Mouse (Mus musculus) v-Abl transformed pro-B cells (cell line): Measurements from ENCODE around the gene Pitpna.

Experiments used
- in situ Hi-C, 2 experiments: fragments of 400-800 bp; cut with MboI; formaldehyde crosslinking; loops; one replicate each; pipeline ENCODE4 v1.15.1; 2025; ENCODE audit not compliant: unreplicated experiment in 2 of 2

Pitpna gene

GRCm38 (mm10) chr11:75624102-75624554 lies 36.2 kb downstream of the Pitpna start:
- in situ Hi-C loops = no loop called here

- in situ Hi-C loops = no loop called here
These were observed 37.9 kb downstream of the Pitpna start for GRCm38 (mm10) chr11:75625820-75626219.

- in situ Hi-C loops = loop anchor here (5.0 kb wide), 2 partner anchors 37 to 103 kb away; no protein-coding TSS in a partner anchor
These were observed 42.2 kb downstream of the Pitpna start for GRCm38 (mm10) chr11:75630098-75630497.

GRCm38 (mm10) chr11:75630645-75631229 lies 42.8 kb downstream of the Pitpna start, which contains the start of gene Inpp5k:
Gene Inpp5k, plus strand, starts transcription at chr11:75630988.
- in situ Hi-C loops = loop anchor here (5.0 kb wide), 2 partner anchors 37 to 103 kb away; no protein-coding TSS in a partner anchor

- in situ Hi-C loops = loop anchor here (5.0 kb wide), 2 partner anchors 36 to 104 kb away; no protein-coding TSS in a partner anchor
These were observed 43.8 kb downstream of the Pitpna start for GRCm38 (mm10) chr11:75631561-75632225.

GRCm38 (mm10) chr11:75632921-75633320 lies 45.0 kb downstream of the Pitpna start:
- in situ Hi-C loops = loop anchor here (5.0 kb wide), 2 partner anchors 34 to 106 kb away; no protein-coding TSS in a partner anchor

GRCm38 (mm10) chr11:75634801-75635200 lies 46.9 kb downstream of the Pitpna start:
- in situ Hi-C loops = loop anchor here (5.0 kb wide), 2 partner anchors 32 to 108 kb away; no protein-coding TSS in a partner anchor

GRCm38 (mm10) chr11:75635315-75635714 lies 47.4 kb downstream of the Pitpna start:
- in situ Hi-C loops = no loop called here

GRCm38 (mm10) chr11:75643323-75643722 lies 55.4 kb downstream of the Pitpna start:
- in situ Hi-C loops = no loop called here

GRCm38 (mm10) chr11:75644684-75645083 lies 56.8 kb downstream of the Pitpna start:
- in situ Hi-C loops = no loop called here

GRCm38 (mm10) chr11:75647681-75648211 lies 59.8 kb downstream of the Pitpna start:
- in situ Hi-C loops = no loop called here

- in situ Hi-C loops = no loop called here
These were observed 61.3 kb downstream of the Pitpna start for GRCm38 (mm10) chr11:75649155-75649561.

GRCm38 (mm10) chr11:75650311-75650710 lies 62.4 kb downstream of the Pitpna start, which contains the start of gene Myo1c:
Gene Myo1c, plus strand, starts transcription at chr11:75650504.
- in situ Hi-C loops = loop anchor here in 1 of 2 experiments (10.0 kb wide), 1 partner anchor 116 kb away; the partner anchor contains the start of gene Slc43a2

GRCm38 (mm10) chr11:75650958-75651425 lies 63.1 kb downstream of the Pitpna start:
- in situ Hi-C loops = loop anchor here in 1 of 2 experiments (10.0 kb wide), 1 partner anchor 116 kb away; the partner anchor contains the start of gene Slc43a2

GRCm38 (mm10) chr11:75651426-75652221 lies 63.7 kb downstream of the Pitpna start:
- in situ Hi-C loops = loop anchor here in 1 of 2 experiments (10.0 kb wide), 1 partner anchor 117 kb away; the partner anchor contains the start of gene Slc43a2

GRCm38 (mm10) chr11:75652222-75652941 lies 64.5 kb downstream of the Pitpna start:
- in situ Hi-C loops = loop anchor here in 1 of 2 experiments (10.0 kb wide), 1 partner anchor 118 kb away; the partner anchor contains the start of gene Slc43a2

GRCm38 (mm10) chr11:75652942-75653684 lies 65.2 kb downstream of the Pitpna start:
- in situ Hi-C loops = loop anchor here in 1 of 2 experiments (10.0 kb wide), 1 partner anchor 118 kb away; the partner anchor contains the start of gene Slc43a2

- in situ Hi-C loops = loop anchor here in 1 of 2 experiments (10.0 kb wide), 1 partner anchor 119 kb away; the partner anchor contains the start of gene Slc43a2
These were observed 66.0 kb downstream of the Pitpna start for GRCm38 (mm10) chr11:75653781-75654470.
